Mouse (Mus musculus): Measurements from ENCODE around the gene Olfr714. TPM values are rescaled to one million over a fixed set of nuclear protein-coding genes. Genes with fewer than 3 reads are reported as not detected.
A peak's percentile ranks its signal among the peaks of the same experiment; 100 is the strongest.

Gene Olfr714
- total RNA-seq (2014; rRNA removed) (not detected in 2 replicates), polyA plus RNA-seq (2015; fragmentation: Nextera tagmentation; extraction: Ambion mirVana) (not detected in 2 replicates)

DNA sequence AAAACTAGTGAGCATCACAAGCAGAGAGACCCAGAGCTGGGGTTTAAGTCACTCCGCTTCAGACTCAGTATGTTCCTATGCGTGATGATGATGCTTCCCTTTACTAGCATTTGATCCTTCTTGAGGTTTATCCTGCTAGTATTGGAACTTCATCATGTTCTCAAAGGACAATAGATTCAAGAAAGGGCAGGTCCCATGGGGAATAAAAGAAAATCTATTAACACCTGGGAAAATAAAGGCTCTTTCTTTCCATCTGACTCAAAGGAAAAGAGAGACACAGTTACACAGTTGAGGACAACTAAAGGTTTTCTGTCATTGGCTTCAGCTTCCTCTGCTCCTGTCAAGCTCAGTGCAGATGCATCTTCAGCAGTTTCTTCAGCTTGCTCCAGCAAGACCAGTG, at the start of gene Olfr714:
Gene Olfr714 (plus strand): TSS at position 301 of the 400 bp plus-strand sequence.
- Histone ChIP-seq H3K4me1 (ENCODE audit: insufficient read depth) (no peaks in the 10 kb centered on the region), H3K27ac (ENCODE audit: low read depth, low read length) (no peak within 1 kb of the TSS), H3K4me3 (ENCODE audit: low read depth, low read length) (no peak within 1 kb of the TSS), H3K9ac (no peak within 1 kb of the TSS), H3K27me3 (ENCODE audit: insufficient read depth, low read length) (no peaks in the 10 kb centered on the region), H3K9me3 (ENCODE audit: low read length) (no peaks in the 10 kb centered on the region), H3K4me2 (ENCODE audit: low read depth) (no peak within 1 kb of the TSS), H3K36me3 (ENCODE audit: insufficient read depth) (no peaks in the 10 kb centered on the region)
- ATAC-seq (no peak), DNase-seq (no peak)
- WGBS: 92% methylated on average over 2 of the region's 2 CpGs
- TF ChIP-seq CTCF (IDR thresholded peaks at IDR 0.05; ENCODE audit: low read depth): no peak

DNA sequence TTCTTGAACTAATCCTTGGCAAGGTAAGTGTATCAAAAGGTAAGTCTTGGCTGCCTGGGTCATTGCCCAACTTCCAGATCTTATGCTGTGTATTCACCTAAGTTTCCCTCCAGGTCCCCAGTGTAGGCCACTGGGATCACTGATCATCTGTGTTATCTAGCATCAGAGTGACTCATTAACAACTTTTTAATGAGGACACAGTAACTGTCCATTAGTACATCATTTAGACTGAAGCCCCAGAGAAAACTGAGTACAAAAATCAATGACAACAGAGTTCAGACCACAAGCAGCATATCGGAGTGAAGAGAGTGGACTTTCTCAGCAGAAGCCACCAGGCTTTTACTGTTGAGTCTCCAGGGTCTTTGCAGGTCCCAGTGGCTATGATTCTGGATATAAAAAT, 39.9 kb upstream of the Olfr714 start, which contains the start of gene Olfr713:
Gene Olfr713 (plus strand): TSS at position 301 of the 400 bp plus-strand sequence.
- no peak within 1 kb of the TSS for H3K4me2 ChIP-seq (ENCODE audit: low read depth)
- H3K9me3 ChIP-seq (ENCODE audit: low read length): no peaks in the 10 kb centered on the region
- no peak within 1 kb of the TSS for H3K4me3 ChIP-seq (ENCODE audit: low read depth, low read length)
- no peak for TF ChIP-seq CTCF (IDR thresholded peaks at IDR 0.05; ENCODE audit: low read depth)
- 98% methylated on average over 1 of the region's 1 CpGs for WGBS
- H3K27me3 ChIP-seq (ENCODE audit: insufficient read depth, low read length): no peaks in the 10 kb centered on the region
- H3K9ac ChIP-seq: no peak within 1 kb of the TSS
- ATAC-seq (no peak), DNase-seq (no peak)
- no peaks in the 10 kb centered on the region for H3K36me3 ChIP-seq (ENCODE audit: insufficient read depth)
- H3K4me1 ChIP-seq (ENCODE audit: insufficient read depth): no peaks in the 10 kb centered on the region
- H3K27ac ChIP-seq (ENCODE audit: low read depth, low read length): no peak within 1 kb of the TSS

DNA sequence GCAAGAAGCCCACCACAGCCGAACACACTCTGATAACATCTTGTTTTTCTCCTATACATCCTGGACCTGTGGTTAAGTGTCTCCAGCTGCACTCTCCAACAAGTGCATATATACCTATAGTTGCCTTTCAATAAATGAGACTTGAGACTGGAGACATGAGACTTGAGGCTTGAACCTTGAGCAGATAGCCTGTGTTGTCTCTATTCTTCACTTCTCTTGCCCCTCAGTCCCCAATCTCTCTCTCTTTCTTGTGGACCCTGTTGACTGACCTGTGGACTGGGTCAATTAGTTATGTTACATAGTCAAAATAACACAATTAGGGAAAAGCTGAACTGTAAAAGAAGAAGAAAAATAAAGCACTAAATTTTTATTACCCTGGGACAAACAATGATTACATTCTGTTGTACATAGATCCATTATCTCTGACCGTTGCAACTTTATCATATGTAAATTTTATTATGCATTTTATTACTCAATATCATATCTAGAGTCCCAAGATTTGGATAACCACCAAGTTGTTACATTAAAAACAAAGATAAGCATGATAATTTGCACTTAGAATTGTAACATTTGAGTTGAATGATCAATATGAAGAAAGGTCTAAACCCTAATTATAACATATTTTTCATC, 30.7 kb upstream of the Olfr714 start:
- H3K36me3 ChIP-seq (ENCODE audit: insufficient read depth): no peaks in the 10 kb centered on the region
- ATAC-seq (no peak), DNase-seq (no peak)
- 81% methylated on average over 2 of the region's 2 CpGs for WGBS
- no peaks in the 10 kb centered on the region for H3K4me1 ChIP-seq (ENCODE audit: insufficient read depth)
- H3K4me2 ChIP-seq (ENCODE audit: low read depth): no peak overlapping the region
- H3K9me3 ChIP-seq (ENCODE audit: low read length): no peaks in the 10 kb centered on the region
- TF ChIP-seq CTCF (IDR thresholded peaks at IDR 0.05; ENCODE audit: low read depth): no peak
- H3K4me3 ChIP-seq (ENCODE audit: low read depth, low read length): no peak overlapping the region
- H3K27ac ChIP-seq (ENCODE audit: low read depth, low read length): no peak overlapping the region
- H3K27me3 ChIP-seq (ENCODE audit: insufficient read depth, low read length): no peaks in the 10 kb centered on the region
- no peak overlapping the region for H3K9ac ChIP-seq

- no peak for TF ChIP-seq CTCF (IDR thresholded peaks at IDR 0.05; ENCODE audit: low read depth)
- H3K9ac ChIP-seq: no peak overlapping the region
- H3K4me1 ChIP-seq (ENCODE audit: insufficient read depth): no peaks in the 10 kb centered on the region
- ATAC-seq (no peak), DNase-seq (no peak)
- WGBS: 84% methylated on average over 3 of the region's 3 CpGs
- H3K9me3 ChIP-seq (ENCODE audit: low read length): no peaks in the 10 kb centered on the region
- H3K4me3 ChIP-seq (ENCODE audit: low read depth, low read length): no peak overlapping the region
- no peaks in the 10 kb centered on the region for H3K36me3 ChIP-seq (ENCODE audit: insufficient read depth)
- H3K27ac ChIP-seq (ENCODE audit: low read depth, low read length): no peak overlapping the region
- H3K4me2 ChIP-seq (ENCODE audit: low read depth): no peak overlapping the region
- H3K27me3 ChIP-seq (ENCODE audit: insufficient read depth, low read length): no peaks in the 10 kb centered on the region
Measured at GRCm38 (mm10) chr7:107043136-107043535, 27.6 kb upstream of the Olfr714 start.

DNA sequence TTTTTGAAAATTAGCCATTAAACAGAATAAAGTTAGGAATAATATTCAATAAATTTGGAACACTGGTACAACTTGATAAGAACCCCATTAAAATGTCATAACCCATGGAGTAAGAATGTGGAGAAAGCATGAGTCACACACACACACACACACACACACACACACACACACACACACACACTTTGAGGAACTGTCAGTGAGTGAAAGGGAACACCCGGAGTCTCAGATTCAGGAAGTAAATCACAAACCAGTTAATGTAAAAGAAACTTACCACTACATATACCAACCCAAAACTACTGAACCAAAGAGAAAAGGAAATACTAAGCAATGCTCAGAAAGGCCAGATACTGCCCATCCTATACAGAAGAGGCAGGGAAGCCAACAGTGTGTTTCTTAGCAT, 26.4 kb upstream of the Olfr714 start:
- H3K36me3 ChIP-seq (ENCODE audit: insufficient read depth): no peaks in the 10 kb centered on the region
- no peaks in the 10 kb centered on the region for H3K4me1 ChIP-seq (ENCODE audit: insufficient read depth)
- H3K4me2 ChIP-seq (ENCODE audit: low read depth): no peak overlapping the region
- H3K27me3 ChIP-seq (ENCODE audit: insufficient read depth, low read length): no peaks in the 10 kb centered on the region
- WGBS: 90% methylated on average over 1 of the region's 1 CpGs
- H3K9ac ChIP-seq: no peak overlapping the region
- no peak for DNase-seq
- no peaks in the 10 kb centered on the region for H3K9me3 ChIP-seq (ENCODE audit: low read length)
- H3K27ac ChIP-seq (ENCODE audit: low read depth, low read length): no peak overlapping the region
- no peak for ATAC-seq
- H3K4me3 ChIP-seq (ENCODE audit: low read depth, low read length): no peak overlapping the region
- TF ChIP-seq CTCF (IDR thresholded peaks at IDR 0.05; ENCODE audit: low read depth): no peak

DNA sequence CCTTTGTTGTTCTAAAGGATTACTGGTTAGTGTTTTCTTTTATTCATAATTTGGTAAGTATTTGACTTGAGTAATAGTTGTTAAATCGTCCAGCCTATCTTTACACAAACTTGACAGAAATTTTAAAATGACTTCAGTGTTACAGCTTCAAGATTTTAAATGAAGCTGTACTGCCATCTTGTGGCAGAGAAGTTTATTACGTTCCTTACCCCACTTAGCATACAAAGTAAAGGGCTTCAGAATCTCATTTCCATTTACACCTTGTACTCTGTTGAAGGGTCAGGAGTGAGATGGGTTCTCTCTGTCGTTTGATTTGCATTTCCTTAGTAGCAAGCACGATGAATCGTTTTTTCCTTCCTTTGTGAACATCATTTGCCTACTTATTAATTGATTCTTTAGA, 24.9 kb upstream of the Olfr714 start:
- H3K9ac ChIP-seq: no peak overlapping the region
- no peaks in the 10 kb centered on the region for H3K36me3 ChIP-seq (ENCODE audit: insufficient read depth)
- 5% methylated on average over 5 of the region's 5 CpGs for WGBS
- no peaks in the 10 kb centered on the region for H3K9me3 ChIP-seq (ENCODE audit: low read length)
- DNase-seq (peak; percentile 79), ATAC-seq (peak; percentile 55)
- peak; percentile 71 for TF ChIP-seq CTCF (IDR thresholded peaks at IDR 0.05; ENCODE audit: low read depth)
- H3K4me3 ChIP-seq (ENCODE audit: low read depth, low read length): no peak overlapping the region
- H3K27ac ChIP-seq (ENCODE audit: low read depth, low read length): no peak overlapping the region
- no peaks in the 10 kb centered on the region for H3K27me3 ChIP-seq (ENCODE audit: insufficient read depth, low read length)
- no peaks in the 10 kb centered on the region for H3K4me1 ChIP-seq (ENCODE audit: insufficient read depth)
- no peak overlapping the region for H3K4me2 ChIP-seq (ENCODE audit: low read depth)

GRCm38 (mm10) chr7:107047578-107047977, 23.2 kb upstream of the Olfr714 start:
- DNase-seq (no peak), ATAC-seq (no peak)
- Histone ChIP-seq H3K27ac (ENCODE audit: low read depth, low read length) (no peak overlapping the region), H3K36me3 (ENCODE audit: insufficient read depth) (no peaks in the 10 kb centered on the region), H3K4me1 (ENCODE audit: insufficient read depth) (no peaks in the 10 kb centered on the region), H3K9ac (no peak overlapping the region), H3K4me2 (ENCODE audit: low read depth) (no peak overlapping the region), H3K9me3 (ENCODE audit: low read length) (no peaks in the 10 kb centered on the region), H3K4me3 (ENCODE audit: low read depth, low read length) (no peak overlapping the region), H3K27me3 (ENCODE audit: insufficient read depth, low read length) (no peaks in the 10 kb centered on the region)
- WGBS: 43% methylated on average over 3 of the region's 3 CpGs
- TF ChIP-seq CTCF (IDR thresholded peaks at IDR 0.05; ENCODE audit: low read depth): no peak

Measured in forebrain, postnatal 0 days (tissue).